Comparison of ENCODE assay signal across 8 mouse cellular contexts in genomic region chr12:55464846-55465361, GRCm38 (mm10). TPM values are rescaled to one million over a fixed set of nuclear protein-coding genes. Genes with fewer than 3 reads are reported as not detected.
A peak's percentile ranks its signal among the peaks of the same experiment; 100 is the strongest.
DNase-seq lines count a peak whose midpoint lies in the region; ATAC-seq and TF ChIP-seq lines count a peak whose summit lies in the region.

No protein-coding gene starts in this region.

- no peak for TF ChIP-seq CTCF in testis, adult 2 months (IDR thresholded peaks at IDR 0.05; ENCODE audit: control insufficient read depth, insufficient read depth, insufficient replicate concordance, low read depth, low read length)

- WGBS in forebrain, embryonic 15.5 days = 32% methylated on average over 14 of the region's 14 CpGs
- 40% methylated on average over 14 of the region's 14 CpGs for WGBS in lung, embryonic 15.5 days

- no peaks in the 10 kb centered on the region for H3K27me3 ChIP-seq in testis, adult 2 months (ENCODE audit: control insufficient read depth, insufficient read depth, low read length)
- H3K27me3 ChIP-seq in forebrain, embryonic 15.5 days = no peaks in the 10 kb centered on the region
- no peaks in the 10 kb centered on the region for H3K27me3 ChIP-seq in lung, embryonic 15.5 days

- H3K4me2 ChIP-seq in forebrain, embryonic 15.5 days (replicated peaks) = 0 out of 2 replicates have a peak overlapping the region, but pooled peaks have one; percentile 18
- H3K4me2 ChIP-seq in lung, embryonic 15.5 days = peak overlapping the region; percentile 37

- no peaks in the 10 kb centered on the region for H3K36me3 ChIP-seq in testis, adult 2 months (ENCODE audit: control insufficient read depth, insufficient read depth, low read length)
- H3K36me3 ChIP-seq in forebrain, embryonic 15.5 days = no peaks in the 10 kb centered on the region
- no peaks in the 10 kb centered on the region for H3K36me3 ChIP-seq in lung, embryonic 15.5 days

- no peak overlapping the region for H3K9ac ChIP-seq in forebrain, embryonic 15.5 days (replicated peaks)
- H3K9ac ChIP-seq in lung, embryonic 15.5 days = no peak overlapping the region

- DNase-seq in gastrocnemius, postnatal 14 days = peak; percentile 29
- no peak for DNase-seq in gastrocnemius, postnatal 10 days
- no peak for DNase-seq in testis, postnatal 14 days (ENCODE audit: low spot score)
- DNase-seq in skeletal muscle tissue, adult 2 months (ENCODE audit: low read depth, low spot score) = peak; percentile 37
- no peak for DNase-seq in embryo, embryonic 10.5 days (ENCODE audit: low spot score)

- 0 out of 2 replicates have a peak overlapping the region, but pooled peaks have one; percentile 32 for H3K27ac ChIP-seq in testis, adult 2 months (ENCODE audit: control insufficient read depth, insufficient read depth, low read depth, low read length)
- no peak overlapping the region; the same call in 1 of the 2 replicates for H3K27ac ChIP-seq in forebrain, embryonic 15.5 days (replicated peaks)
- peak overlapping the region; percentile 73 for H3K27ac ChIP-seq in lung, embryonic 15.5 days

- 0 out of 2 replicates have a peak, but pooled peaks have one; percentile 24 for ATAC-seq in forebrain, embryonic 15.5 days (replicated peaks)
- no peak for ATAC-seq in lung, embryonic 15.5 days (ENCODE audit: borderline replicate concordance, extremely low read depth, low FRiP score, low TSS enrichment)

- no peak for TF ChIP-seq POLR2A in testis, adult 2 months (IDR thresholded peaks at IDR 0.05; ENCODE audit: control insufficient read depth, low read depth, low read length)

- peaks cover 5% of the 10 kb centered on the region; the same call in 1 of the 2 replicates for H3K4me1 ChIP-seq in testis, adult 2 months (ENCODE audit: control insufficient read depth, insufficient read depth, low read length)
- peaks cover 30% of the 10 kb centered on the region for H3K4me1 ChIP-seq in forebrain, embryonic 15.5 days
- H3K4me1 ChIP-seq in lung, embryonic 15.5 days = peaks cover 83% of the 10 kb centered on the region

- no peaks in the 10 kb centered on the region for H3K9me3 ChIP-seq in forebrain, embryonic 15.5 days
- H3K9me3 ChIP-seq in lung, embryonic 15.5 days = no peaks in the 10 kb centered on the region

- no peak overlapping the region for H3K4me3 ChIP-seq in testis, adult 2 months (ENCODE audit: control insufficient read depth, low read depth, low read length)
- no peak overlapping the region for H3K4me3 ChIP-seq in forebrain, embryonic 15.5 days
- no peak overlapping the region for H3K4me3 ChIP-seq in lung, embryonic 15.5 days

- intact Hi-C loops in gastrocnemius, postnatal 14 days (cut with DNase I; ENCODE audit: low total_unique reads) = no loop called here

RNA-seq across cellular contexts. Expression of gene Nfkbia, which starts 27.5 kb away (rescaled TPM):
- total RNA-seq in gastrocnemius, postnatal 14 days (2021) = 10 to 100 TPM; 22.8 to 38.3 TPM
- 10 to 100 TPM; 24.8 to 38.1 TPM for total RNA-seq in gastrocnemius, postnatal 10 days (2021)
- polyA plus RNA-seq in testis, adult 2 months (2012; rRNA removed) = 24.4 and 31.2 TPM in 2 replicates
- polyA plus RNA-seq in forebrain, embryonic 15.5 days (2015; fragmentation: Nextera tagmentation; extraction: Ambion mirVana) = 56.2 and 59.4 TPM in 2 replicates
- polyA plus RNA-seq in lung, embryonic 15.5 days (2015; fragmentation: Nextera tagmentation; extraction: Ambion mirVana) = 110 and 116 TPM in 2 replicates

Comparison
In these comparisons a context has a peak if more than half of its experiments do, and no peak if none do; other contexts are left out.
1. DNase-seq: peak in gastrocnemius, postnatal 14 days (single experiment) and skeletal muscle tissue, adult 2 months (single experiment); none in gastrocnemius, postnatal 10 days (single experiment), testis, postnatal 14 days (single experiment) and embryo, embryonic 10.5 days (single experiment).